ENCODE assay signal across 19 mouse cellular contexts in genomic region chr1:129600933-129601332, GRCm38 (mm10).
DNase-seq lines count a peak whose midpoint lies in the region; ATAC-seq and TF ChIP-seq lines count a peak whose summit lies in the region.
"Had no signal": no experiment of that assay in that cellular context is flagged by ENCODE, and none has a peak within 500 bp of the region (broad histone marks: within the 10 kb centered on the region; RNA-seq: fewer than 3 reads in every experiment).

No protein-coding gene starts in this region.

- H3K4me1 ChIP-seq in kidney, embryonic 15.5 days, result 0 out of 2 replicates have a peak, but pooled peaks cover 2% of the 10 kb centered on the region
- H3K4me1 ChIP-seq in kidney, postnatal 0 days (replicated peaks; ENCODE audit: insufficient read depth, low read length), result no peaks in the 10 kb centered on the region; the same call in 1 of the 2 replicates
- 0 out of 2 replicates have a peak, but pooled peaks cover 6% of the 10 kb centered on the region for H3K4me1 ChIP-seq in hindbrain, embryonic 13.5 days (replicated peaks)
- H3K4me1 ChIP-seq: embryonic facial prominence, embryonic 12.5 days; forebrain, embryonic 13.5 days; forebrain, embryonic 15.5 days had no signal

- H3K9ac ChIP-seq in kidney, embryonic 15.5 days, result no peak overlapping the region
- H3K9ac ChIP-seq in kidney, postnatal 0 days (ENCODE audit: low read depth, low read length), result no peak overlapping the region
- H3K9ac ChIP-seq in hindbrain, embryonic 13.5 days, result no peak overlapping the region
- H3K9ac ChIP-seq: embryonic facial prominence, embryonic 12.5 days; forebrain, embryonic 13.5 days; forebrain, embryonic 15.5 days had no signal

- H3K27me3 ChIP-seq in kidney, embryonic 15.5 days, result no peaks in the 10 kb centered on the region
- no peaks in the 10 kb centered on the region for H3K27me3 ChIP-seq in kidney, postnatal 0 days (ENCODE audit: insufficient read depth, low read length)
- no peaks in the 10 kb centered on the region for H3K27me3 ChIP-seq in Patski
- no peaks in the 10 kb centered on the region for H3K27me3 ChIP-seq in hindbrain, embryonic 13.5 days
- H3K27me3 ChIP-seq: embryonic facial prominence, embryonic 12.5 days; forebrain, embryonic 13.5 days; forebrain, embryonic 15.5 days had no signal

- H3K27ac ChIP-seq in kidney, embryonic 15.5 days, result no peak overlapping the region
- H3K27ac ChIP-seq in kidney, postnatal 0 days, result no peak overlapping the region
- no peak overlapping the region for H3K27ac ChIP-seq in hindbrain, embryonic 13.5 days
- H3K27ac ChIP-seq: embryonic facial prominence, embryonic 10.5 days; embryonic facial prominence, embryonic 12.5 days; forebrain, embryonic 13.5 days; forebrain, embryonic 15.5 days had no signal

- in situ Hi-C loops in Patski (cut with MboI; ENCODE audit: low pct_unique_long_range_greater_than_20kb), result no loop called here

- H3K4me2 ChIP-seq in kidney, embryonic 15.5 days, result no peak overlapping the region
- no peak overlapping the region for H3K4me2 ChIP-seq in kidney, postnatal 0 days (ENCODE audit: low read length)
- no peak overlapping the region for H3K4me2 ChIP-seq in hindbrain, embryonic 13.5 days
- H3K4me2 ChIP-seq: embryonic facial prominence, embryonic 12.5 days; forebrain, embryonic 13.5 days; forebrain, embryonic 15.5 days had no signal

- no peak for DNase-seq in kidney, postnatal 10 days
- peak; percentile 33 for DNase-seq in kidney, postnatal 0 days (ENCODE audit: low spot score)
- DNase-seq in kidney, adult 18-20 months, result no peak
- DNase-seq in Patski (ENCODE audit: low read depth, low spot score), result no peak
- DNase-seq: adrenal gland, adult 8-10 months; adrenal gland, postnatal 14 days; adrenal gland, postnatal 36 days; cerebellum, adult 11-12 months; cerebellum, adult 2 months; cerebellum, adult 9-10 months; cerebellum, postnatal 10 days; cerebellum, postnatal 25 days had no signal

- H3K9me3 ChIP-seq in kidney, embryonic 15.5 days (replicated peaks), result no peaks in the 10 kb centered on the region
- H3K9me3 ChIP-seq in kidney, postnatal 0 days (replicated peaks; ENCODE audit: low read length), result no peaks in the 10 kb centered on the region
- H3K9me3 ChIP-seq in hindbrain, embryonic 13.5 days, result no peaks in the 10 kb centered on the region
- H3K9me3 ChIP-seq: embryonic facial prominence, embryonic 10.5 days; embryonic facial prominence, embryonic 12.5 days; forebrain, embryonic 13.5 days; forebrain, embryonic 15.5 days had no signal

- CTCF ChIA-PET in Patski (lab: Charles Lee), result no interaction called here

- POLR2A ChIA-PET in Patski (lab: Charles Lee), result no interaction called here

- no peaks in the 10 kb centered on the region for H3K36me3 ChIP-seq in kidney, embryonic 15.5 days
- H3K36me3 ChIP-seq in kidney, postnatal 0 days (ENCODE audit: insufficient read depth, low read length), result no peaks in the 10 kb centered on the region
- H3K36me3 ChIP-seq in hindbrain, embryonic 13.5 days, result no peaks in the 10 kb centered on the region
- H3K36me3 ChIP-seq: embryonic facial prominence, embryonic 10.5 days; embryonic facial prominence, embryonic 12.5 days; forebrain, embryonic 15.5 days had no signal

- no peak for TF ChIP-seq CTCF in kidney, postnatal 0 days (IDR thresholded peaks at IDR 0.05; ENCODE audit: low read depth)
- TF ChIP-seq CTCF in Patski (IDR thresholded peaks at IDR 0.05), result no peak

- no peak overlapping the region for H3K4me3 ChIP-seq in kidney, embryonic 15.5 days (replicated peaks)
- no peak overlapping the region for H3K4me3 ChIP-seq in kidney, postnatal 0 days (replicated peaks; ENCODE audit: low read depth, low read length)
- H3K4me3 ChIP-seq in hindbrain, embryonic 13.5 days, result no peak overlapping the region
- H3K4me3 ChIP-seq: embryonic facial prominence, embryonic 10.5 days; embryonic facial prominence, embryonic 12.5 days; forebrain, embryonic 13.5 days; forebrain, embryonic 15.5 days had no signal

- peak; percentile 88 for ATAC-seq in kidney, embryonic 15.5 days (replicated peaks; ENCODE audit: low FRiP score)
- ATAC-seq in kidney, postnatal 0 days (replicated peaks; ENCODE audit: low FRiP score, low read depth), result 0 out of 2 replicates have a peak, but pooled peaks have one; percentile 40
- peak; percentile 75 for ATAC-seq in Patski
- no peak for ATAC-seq in hindbrain, embryonic 13.5 days (ENCODE audit: low FRiP score)
- ATAC-seq: activated CD4-positive, CD25-positive, alpha-beta regulatory T cell, adult 4 months; forebrain, embryonic 13.5 days; forebrain, embryonic 15.5 days had no signal
